Mouse (Mus musculus) macrophage (primary cell): Measurements from ENCODE around the gene Mcub. TPM values are rescaled to one million over a fixed set of nuclear protein-coding genes. Genes with fewer than 3 reads are reported as not detected.
A peak's percentile ranks its signal among the peaks of the same experiment; 100 is the strongest.

Experiments used
- H3K27ac ChIP-seq: fragments of 350-480 bp; formaldehyde crosslinking; 2 replicates; pipeline ENCODE4 v1.9.0; 2021
- H3K36me3 ChIP-seq: fragments of 350-480 bp; formaldehyde crosslinking; 2 replicates; pipeline ENCODE4 v1.9.0; 2021; ENCODE audit errors: inconsistent target
- H3K4me3 ChIP-seq: fragments of 350-480 bp; formaldehyde crosslinking; 2 replicates; pipeline ENCODE4 v1.9.0; 2021; ENCODE audit errors: inconsistent target
- H3K79me2 ChIP-seq: fragments of 350-480 bp; formaldehyde crosslinking; 2 replicates; pipeline ENCODE4 v1.9.0; 2021; ENCODE audit errors: inconsistent target
- whole genome bisulfite sequencing: methylation state at CpG from one replicate; pipeline ENCODE4 v1.1.7; 2026; ENCODE audit warnings: inconsistent platforms; ENCODE audit not compliant: missing documents; 5-methylcytosine and 5-hydroxymethylcytosine counted together
- polyA plus RNA-seq: library from polyadenylated mRNA; stranded (reverse); fragments of 250-400 nt; gene quantifications from 3 replicates; pipeline ENCODE4 v1.2.4, GENCODE M21; 2018; ENCODE audit warnings: inconsistent platforms
- total RNA-seq, 78 experiments: library from RNA; depleted of rRNA; stranded (reverse); fragments of 250-400 nt; gene quantifications; 1 replicate in 9 of 78; 2 replicates in 24 of 78; 3 replicates in 43 of 78; 4 replicates in 2 of 78; pipeline ENCODE4 v1.2.4; 2018; ENCODE audit warnings: inconsistent platforms in 56 of 78

Gene Mcub
- total RNA-seq (2018; cell fraction: chromatin; rRNA removed): 10 to 100 TPM in 6 of 26 experiments, 1 to 10 TPM in 20; 3.0 to 15.3 (median 7.6) TPM
- total RNA-seq (2018; cell fraction: cytosol; rRNA removed): 10 to 100 TPM; 19.3 to 34.9 (median 26.7) TPM
- total RNA-seq (2018; cell fraction: nucleus; rRNA removed): 10 to 100 TPM in 16 of 26 experiments, 1 to 10 TPM in 10; 7.0 to 16.2 (median 10.6) TPM
- 27.0 to 32.9 TPM (median 32.2 TPM) in 3 replicates for polyA plus RNA-seq

DNA sequence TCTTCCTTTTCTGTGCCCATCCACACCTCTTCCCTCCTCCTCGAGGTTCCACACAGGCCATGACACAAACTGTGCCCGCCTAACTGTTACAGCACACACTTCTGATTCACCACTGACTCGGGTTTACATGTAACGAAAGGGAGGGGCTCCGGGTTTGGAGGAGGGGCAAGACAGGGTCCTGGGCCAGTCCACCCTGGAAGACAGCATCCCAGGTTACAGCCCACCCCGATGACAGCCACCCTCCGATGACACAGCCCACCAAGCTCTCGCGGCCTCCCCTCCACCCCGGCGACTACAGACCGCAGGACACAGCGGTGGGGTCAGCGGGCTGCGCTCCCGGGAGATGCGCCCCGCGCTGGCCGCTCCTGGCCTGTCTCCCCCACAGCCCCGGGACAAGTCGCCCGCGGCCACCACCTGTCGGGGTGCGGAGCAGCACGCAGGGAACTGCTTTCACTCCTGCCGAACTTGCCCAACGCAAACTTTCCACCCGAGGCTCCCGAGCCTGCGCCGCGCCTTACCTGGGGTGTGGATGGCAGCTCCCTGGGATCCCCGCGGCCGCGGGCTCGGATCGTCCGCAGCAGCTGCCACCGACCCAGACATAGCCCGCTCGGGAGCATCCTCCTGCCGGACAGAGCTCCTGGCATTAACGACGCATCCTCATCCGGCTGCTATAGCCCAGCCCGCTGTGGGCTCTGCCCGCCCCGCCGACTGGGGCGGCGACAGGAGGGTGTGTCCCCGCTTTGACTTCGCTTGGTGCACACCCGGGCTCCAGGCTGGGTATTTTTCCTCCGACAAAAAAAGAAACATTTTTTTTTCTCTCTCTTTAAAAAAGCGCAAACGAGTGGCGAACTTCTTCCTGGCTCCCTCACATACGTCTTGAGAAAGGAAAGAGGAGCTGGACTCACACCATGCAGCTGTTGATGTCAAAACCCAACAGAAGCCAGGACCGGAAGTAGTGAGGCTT is at the start of gene Mcub:
Gene Mcub, minus strand, starts transcription at position 775 of the 964 bp plus-strand sequence.
- peak within 1 kb of the TSS; percentile 63 for H3K27ac ChIP-seq
- WGBS: 2% methylated on average over 56 of the region's 63 CpGs
- peaks cover 40% of the 10 kb centered on the region for H3K79me2 ChIP-seq
- H3K36me3 ChIP-seq: no peaks in the 10 kb centered on the region
- H3K4me3 ChIP-seq: peak within 1 kb of the TSS; percentile 50

DNA sequence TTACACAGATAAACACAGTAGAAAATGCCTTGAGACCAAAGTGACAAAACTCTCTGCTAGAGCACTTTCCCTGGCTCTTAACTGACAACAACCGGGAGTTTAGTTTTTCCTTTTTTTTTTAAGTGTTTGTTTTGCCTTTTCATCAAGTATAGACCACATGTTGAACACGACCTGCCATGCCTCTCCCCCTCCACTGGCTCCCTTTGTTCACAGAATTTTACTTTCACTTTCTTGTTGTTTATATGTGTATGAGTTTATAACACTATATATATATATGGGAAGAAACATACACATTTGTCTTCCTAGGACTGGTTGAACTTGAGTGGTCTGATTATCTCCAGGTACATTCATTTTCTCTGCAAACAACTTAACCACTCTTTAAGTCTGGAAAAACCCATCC is 42.9 kb upstream of the Mcub start:
- H3K79me2 ChIP-seq: peaks cover 46% of the 10 kb centered on the region; the same call in 1 of the 2 replicates
- H3K36me3 ChIP-seq: peaks cover 27% of the 10 kb centered on the region
- no peak overlapping the region for H3K27ac ChIP-seq
- 35% methylated on average over 2 of the region's 2 CpGs for WGBS
- no peak overlapping the region for H3K4me3 ChIP-seq

DNA sequence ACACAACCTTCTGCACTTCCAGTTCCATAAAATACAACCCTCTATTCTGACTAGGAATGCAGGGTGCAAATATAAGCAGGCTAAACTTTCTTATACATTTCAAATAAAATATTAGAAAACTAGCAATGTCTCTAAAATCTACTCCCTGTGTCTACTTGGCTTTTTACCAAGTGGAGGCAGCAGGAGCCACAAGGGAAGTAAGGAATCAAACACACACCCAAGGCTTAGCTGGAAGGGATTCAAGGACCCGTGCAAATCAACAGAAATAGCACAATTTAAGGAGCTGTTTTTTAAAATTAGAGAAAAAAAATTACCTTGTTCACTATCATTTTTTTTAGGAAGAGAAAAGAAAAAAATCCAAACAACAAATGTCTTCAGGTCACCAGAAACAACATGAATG is 41.2 kb upstream of the Mcub start:
- no peak overlapping the region for H3K4me3 ChIP-seq
- H3K79me2 ChIP-seq: peaks cover 36% of the 10 kb centered on the region; the same call in 1 of the 2 replicates
- peaks cover 43% of the 10 kb centered on the region for H3K36me3 ChIP-seq
- 79% methylated on average over 1 of the region's 1 CpGs for WGBS
- H3K27ac ChIP-seq: no peak overlapping the region

GRCm38 (mm10) chr3:130006141-130006540 is 36.1 kb upstream of the Mcub start:
- Histone ChIP-seq H3K79me2 (no peaks in the 10 kb centered on the region), H3K36me3 (peaks cover 86% of the 10 kb centered on the region), H3K4me3 (no peak overlapping the region), H3K27ac (no peak overlapping the region)
- 100% methylated on average over 6 of the region's 7 CpGs for WGBS

GRCm38 (mm10) chr3:130000926-130001325 is 30.9 kb upstream of the Mcub start:
- H3K79me2 ChIP-seq: no peaks in the 10 kb centered on the region
- no peak overlapping the region for H3K4me3 ChIP-seq

DNA sequence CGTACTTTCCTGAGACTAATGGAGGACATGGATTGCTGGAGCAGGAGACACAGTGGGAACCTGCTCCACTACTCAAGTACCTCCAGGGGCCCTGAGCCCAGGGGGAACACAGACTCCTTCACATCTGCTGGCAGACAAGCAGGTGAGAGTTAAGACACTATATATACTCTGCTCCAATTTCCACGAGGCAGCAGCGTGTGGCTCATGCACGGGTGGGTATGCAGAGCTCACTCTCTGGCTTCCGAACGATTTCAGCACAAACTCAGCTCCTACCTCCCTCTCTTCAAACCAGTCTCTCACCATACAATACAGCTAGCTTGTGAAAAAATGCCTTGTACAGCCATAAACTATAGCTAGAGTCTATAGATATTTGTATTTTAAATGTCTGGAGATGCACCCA is 28.5 kb upstream of the Mcub start:
- Histone ChIP-seq H3K4me3 (no peak overlapping the region), H3K27ac (no peak overlapping the region), H3K36me3 (peaks cover 85% of the 10 kb centered on the region), H3K79me2 (no peaks in the 10 kb centered on the region)
- WGBS: 89% methylated on average over 6 of the region's 6 CpGs

More at GRCm38 (mm10) chr3:130000926-130001325, 30.9 kb upstream of the Mcub start:
- H3K36me3 ChIP-seq: peaks cover 90% of the 10 kb centered on the region
- no peak overlapping the region for H3K27ac ChIP-seq
- 98% methylated on average over 11 of the region's 11 CpGs for WGBS

- Histone ChIP-seq H3K4me3 (no peak overlapping the region), H3K79me2 (no peaks in the 10 kb centered on the region), H3K27ac (no peak overlapping the region), H3K36me3 (peaks cover 85% of the 10 kb centered on the region)
- 90% methylated on average over 7 of the region's 7 CpGs for WGBS
Measured at GRCm38 (mm10) chr3:129998001-129998400, 28.0 kb upstream of the Mcub start.

- Histone ChIP-seq H3K27ac (no peak overlapping the region), H3K4me3 (no peak overlapping the region), H3K79me2 (no peaks in the 10 kb centered on the region), H3K36me3 (peaks cover 86% of the 10 kb centered on the region)
- WGBS: 94% methylated on average over 3 of the region's 3 CpGs
Measured at GRCm38 (mm10) chr3:129997324-129997723, 27.3 kb upstream of the Mcub start.

DNA sequence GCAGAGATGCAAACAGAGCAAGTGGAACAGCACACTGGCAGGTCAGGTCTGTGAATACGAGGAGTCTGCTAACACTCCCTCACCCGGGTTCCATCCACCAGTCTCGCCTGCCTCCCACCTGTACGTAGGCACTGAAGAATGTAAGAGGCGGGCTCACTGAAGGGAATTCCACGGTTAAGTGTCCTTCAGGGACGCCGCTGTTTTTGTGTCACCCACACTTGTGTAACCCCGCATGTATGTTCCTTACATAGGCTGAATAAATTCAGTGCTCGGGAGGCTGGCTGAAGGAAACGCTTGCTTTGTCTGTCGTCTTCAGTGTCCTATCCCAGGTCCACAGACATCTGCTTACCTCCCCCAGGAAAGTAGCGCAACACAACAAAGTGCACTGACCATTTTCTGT is 17.3 kb upstream of the Mcub start:
- H3K79me2 ChIP-seq: no peaks in the 10 kb centered on the region
- no peak overlapping the region for H3K4me3 ChIP-seq
- no peak overlapping the region for H3K27ac ChIP-seq
- peaks cover 80% of the 10 kb centered on the region for H3K36me3 ChIP-seq
- 95% methylated on average over 13 of the region's 13 CpGs for WGBS

- H3K79me2 ChIP-seq: no peaks in the 10 kb centered on the region
- H3K4me3 ChIP-seq: no peak overlapping the region
- peaks cover 66% of the 10 kb centered on the region for H3K36me3 ChIP-seq
- no peak overlapping the region for H3K27ac ChIP-seq
- WGBS: 99% methylated on average over 4 of the region's 4 CpGs
Measured at GRCm38 (mm10) chr3:129985335-129985734, 15.3 kb upstream of the Mcub start.

GRCm38 (mm10) chr3:129984797-129985196 is 14.8 kb upstream of the Mcub start:
- WGBS: 67% methylated on average over 5 of the region's 5 CpGs
- Histone ChIP-seq H3K79me2 (no peaks in the 10 kb centered on the region), H3K27ac (no peak overlapping the region), H3K4me3 (no peak overlapping the region), H3K36me3 (peaks cover 61% of the 10 kb centered on the region)

DNA sequence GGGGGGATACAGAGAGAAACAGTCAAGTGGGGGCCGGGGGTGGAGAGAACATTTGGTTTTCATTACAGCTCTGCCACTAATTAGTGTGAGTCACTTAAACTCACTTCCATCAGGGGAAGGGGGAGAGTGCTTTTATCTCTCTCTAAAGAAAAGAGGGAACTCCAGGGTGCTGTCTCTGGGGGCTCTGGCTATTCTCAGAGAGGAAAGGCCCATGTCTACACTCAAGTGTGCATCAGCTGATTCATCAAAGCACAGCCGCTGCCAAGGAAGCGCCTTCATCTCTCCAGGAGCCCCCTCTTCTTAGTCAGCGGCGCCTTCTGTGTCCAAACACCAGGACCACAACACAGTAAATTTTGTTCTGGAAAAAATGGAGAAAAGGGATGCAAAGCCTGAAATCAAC is 12.3 kb upstream of the Mcub start:
- Histone ChIP-seq H3K36me3 (peaks cover 35% of the 10 kb centered on the region; the same call in 1 of the 2 replicates), H3K4me3 (no peak overlapping the region), H3K27ac (no peak overlapping the region), H3K79me2 (no peaks in the 10 kb centered on the region)
- WGBS: 93% methylated on average over 5 of the region's 5 CpGs

DNA sequence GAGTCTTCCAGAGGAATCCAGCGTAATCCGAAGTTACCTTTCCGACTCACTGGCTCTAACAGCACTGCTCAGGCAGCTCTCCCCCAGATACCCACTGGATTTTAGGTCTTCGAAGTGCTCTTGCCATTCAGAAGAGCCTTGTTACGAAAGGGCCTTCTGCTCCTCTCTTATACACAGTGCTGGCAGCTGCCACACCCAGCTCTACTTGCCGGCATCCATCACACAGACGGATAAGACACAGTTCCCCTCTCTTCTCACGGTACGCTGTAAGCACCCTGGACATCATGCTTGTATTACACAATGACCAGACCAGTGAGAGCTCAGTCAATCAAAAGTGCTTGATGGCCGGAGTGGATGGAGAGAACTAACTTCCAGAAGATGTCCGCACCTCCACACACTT is 11.8 kb upstream of the Mcub start:
- Histone ChIP-seq H3K79me2 (no peaks in the 10 kb centered on the region), H3K36me3 (peaks cover 30% of the 10 kb centered on the region; the same call in 1 of the 2 replicates)
- 91% methylated on average over 11 of the region's 11 CpGs for WGBS

DNA sequence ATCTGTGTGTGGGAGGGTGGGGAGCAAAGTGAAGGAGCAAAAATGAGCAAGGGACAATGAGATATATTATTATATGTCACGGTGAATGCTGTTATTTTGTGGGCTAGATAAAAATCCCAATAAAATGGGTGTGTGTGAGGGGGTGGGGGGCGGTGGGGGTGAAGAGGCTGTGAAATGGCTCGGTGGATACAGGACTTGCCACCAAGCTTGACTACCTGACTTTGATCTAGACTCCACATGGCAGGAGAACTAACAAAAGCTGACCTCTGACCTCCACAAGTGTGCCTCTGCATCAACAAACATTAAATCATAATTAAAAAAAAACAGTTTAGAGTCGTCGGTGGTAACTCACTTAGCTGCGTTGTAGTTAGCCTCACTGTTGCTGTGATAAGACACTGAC is 9.5 kb upstream of the Mcub start:
- Histone ChIP-seq H3K79me2 (no peaks in the 10 kb centered on the region), H3K4me3 (no peak overlapping the region)
- 70% methylated on average over 6 of the region's 6 CpGs for WGBS

More for the DNA sequence above, 11.8 kb upstream of the Mcub start:
- H3K27ac ChIP-seq: no peak overlapping the region
- no peak overlapping the region for H3K4me3 ChIP-seq

DNA sequence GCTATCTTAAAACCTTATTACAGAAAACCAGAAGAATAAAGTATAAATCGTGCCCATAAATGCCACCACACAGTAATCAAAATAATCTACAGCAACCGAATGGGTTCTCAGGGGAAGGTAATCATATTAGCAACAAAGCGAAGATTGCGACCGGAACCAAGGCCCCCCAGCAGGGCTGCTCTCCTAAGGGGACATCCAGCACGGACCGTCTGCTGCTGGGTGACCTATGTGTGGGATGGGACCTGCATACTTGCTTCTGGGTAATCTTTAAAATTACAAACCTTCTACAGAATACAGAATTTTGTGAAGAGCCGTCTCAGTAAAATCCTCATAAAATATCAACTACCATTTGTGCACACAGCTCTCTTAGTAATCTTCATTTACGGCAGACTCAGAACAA is 8.7 kb upstream of the Mcub start:
- 96% methylated on average over 9 of the region's 9 CpGs for WGBS
- Histone ChIP-seq H3K4me3 (no peak overlapping the region), H3K36me3 (peaks cover 18% of the 10 kb centered on the region; the same call in 1 of the 2 replicates), H3K27ac (no peak overlapping the region), H3K79me2 (no peaks in the 10 kb centered on the region)

More for the DNA sequence above, 9.5 kb upstream of the Mcub start:
- Histone ChIP-seq H3K36me3 (peaks cover 24% of the 10 kb centered on the region; the same call in 1 of the 2 replicates), H3K27ac (no peak overlapping the region)
